Mouse (Mus musculus) cerebellum, adult 8-10 months (tissue): ENCODE results near the gene Spata21.

Experiments
- DNase-seq: peaks from one replicate; pipeline ENCODE4 v3.0.0; 2022

The Spata21 gene

GRCm38 (mm10) chr4:141088033-141088432 lies at the start of gene Spata21:
TSS of gene Spata21 (plus strand) at chr4:141088333.
- DNase-seq: no peak

GRCm38 (mm10) chr4:141041117-141041516 lies 47.0 kb upstream of the Spata21 start:
- no peak for DNase-seq

GRCm38 (mm10) chr4:141044816-141045215 lies 43.3 kb upstream of the Spata21 start:
- DNase-seq: no peak

- DNase-seq: no peak
These were observed 39.2 kb upstream of the Spata21 start for GRCm38 (mm10) chr4:141048810-141049475.

GRCm38 (mm10) chr4:141049476-141049835 lies 38.7 kb upstream of the Spata21 start:
- DNase-seq: no peak

GRCm38 (mm10) chr4:141052442-141052841 lies 35.7 kb upstream of the Spata21 start:
- no peak for DNase-seq

- DNase-seq: no peak
These were observed 35.0 kb upstream of the Spata21 start for GRCm38 (mm10) chr4:141053138-141053537.

- DNase-seq: peak; percentile 69
These were observed 34.5 kb upstream of the Spata21 start for GRCm38 (mm10) chr4:141053568-141054161.

- DNase-seq: no peak
These were observed 31.2 kb upstream of the Spata21 start for GRCm38 (mm10) chr4:141056970-141057369.

- no peak for DNase-seq
These were observed 29.3 kb upstream of the Spata21 start for GRCm38 (mm10) chr4:141058835-141059234.

GRCm38 (mm10) chr4:141059616-141060425 lies 28.3 kb upstream of the Spata21 start:
- DNase-seq: peak; percentile 37

- peak; percentile 99 for DNase-seq
These were observed 27.5 kb upstream of the Spata21 start, which contains the start of gene Crocc for GRCm38 (mm10) chr4:141060426-141061301. TSS of gene Crocc (minus strand) at chr4:141060550.

- no peak for DNase-seq
These were observed 24.0 kb upstream of the Spata21 start for GRCm38 (mm10) chr4:141064104-141064659.

GRCm38 (mm10) chr4:141065123-141065522 lies 23.0 kb upstream of the Spata21 start:
- peak; percentile 75 for DNase-seq

- DNase-seq: peak; percentile 74
These were observed 21.2 kb upstream of the Spata21 start for GRCm38 (mm10) chr4:141066709-141067515.

GRCm38 (mm10) chr4:141067516-141068046 lies 20.6 kb upstream of the Spata21 start:
- peak; percentile 42 for DNase-seq

- DNase-seq: peak; percentile 13
These were observed 19.5 kb upstream of the Spata21 start for GRCm38 (mm10) chr4:141068655-141069054.

GRCm38 (mm10) chr4:141069731-141070130 lies 18.4 kb upstream of the Spata21 start:
- peak; percentile 65 for DNase-seq

GRCm38 (mm10) chr4:141072502-141072901 lies 15.6 kb upstream of the Spata21 start:
- DNase-seq: no peak

- peak; percentile 44 for DNase-seq
These were observed 14.5 kb upstream of the Spata21 start for GRCm38 (mm10) chr4:141073661-141074060.

GRCm38 (mm10) chr4:141074109-141074508 lies 14.0 kb upstream of the Spata21 start:
- DNase-seq: no peak
